Mouse (Mus musculus) olfactory bulb, adult 2 months (tissue): ENCODE results near the gene Pdzk1ip1.

Experiments
- CTCF ChIP-seq: fragments of 200-500 bp; IDR thresholded peaks from 2 replicates; pipeline ENCODE4 v1.5.1; 2012; ENCODE audit warnings: low read depth, mild to moderate bottlenecking, low read length, moderate library complexity; ENCODE audit not compliant: insufficient read depth
- POLR2A ChIP-seq: fragments of 200-500 bp; IDR thresholded peaks from 2 replicates; pipeline ENCODE4 v1.6.1; 2012; ENCODE audit warnings: mild to moderate bottlenecking, low read depth, low read length, moderate library complexity; ENCODE audit not compliant: insufficient read depth

- TF ChIP-seq POLR2A (no peak), CTCF (no peak)
These were observed 2.3 kb upstream of the Pdzk1ip1 start for GRCm38 (mm10) chr4:115086257-115086656.
